ENCODE assay signal across 8 mouse cellular contexts in the genomic region with DNA sequence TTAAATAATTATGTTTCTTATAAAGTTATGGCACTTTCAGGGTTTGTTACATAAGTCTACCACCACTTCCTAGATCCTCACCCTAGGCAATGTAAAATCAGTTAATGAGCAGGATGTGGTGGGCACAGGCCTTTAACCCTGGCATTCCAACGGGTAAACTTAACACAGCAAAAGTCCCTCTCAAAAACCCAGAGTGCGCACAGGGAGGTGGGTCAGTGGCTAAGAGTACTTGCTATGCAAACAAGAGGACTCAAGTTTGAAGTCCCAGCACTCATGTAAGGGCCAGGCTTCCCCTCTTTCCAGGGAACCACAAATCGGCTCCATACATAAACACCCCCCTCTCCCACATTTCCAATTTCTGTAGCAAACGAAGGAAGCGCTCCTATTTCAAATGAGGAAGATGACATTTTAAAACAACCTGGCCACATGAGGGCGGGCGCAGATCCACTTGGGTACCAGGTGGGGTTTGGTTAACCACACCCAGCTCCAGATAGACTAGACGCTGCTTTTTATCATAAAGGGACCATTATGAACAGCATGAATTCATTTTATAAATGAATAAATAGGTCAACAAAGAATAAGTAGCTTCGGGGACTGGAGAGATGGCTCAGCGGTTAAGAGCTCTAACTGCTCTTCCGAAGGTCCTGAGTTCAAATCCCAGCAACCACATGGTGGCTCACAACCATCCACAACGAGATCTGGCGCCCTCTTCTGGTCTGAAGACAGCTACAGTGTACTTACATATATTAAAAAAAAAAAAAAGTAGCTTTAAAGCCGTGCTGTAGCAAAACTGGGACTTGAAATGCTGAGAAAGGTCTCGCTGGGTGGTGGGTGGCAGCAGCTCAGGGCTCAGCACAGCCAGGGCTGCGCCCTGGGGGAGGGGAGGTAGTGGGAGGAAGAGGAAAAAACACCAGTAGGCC. TPM values are rescaled to one million over a fixed set of nuclear protein-coding genes. Genes with fewer than 3 reads are reported as not detected.
DNase-seq lines count a peak whose midpoint lies in the region; ATAC-seq and TF ChIP-seq lines count a peak whose summit lies in the region.

No protein-coding gene starts in this region.

- no peak overlapping the region for H3K4me3 ChIP-seq in midbrain, embryonic 14.5 days (replicated peaks; ENCODE audit: low read depth, low read length)
- no peak overlapping the region for H3K4me3 ChIP-seq in midbrain, embryonic 10.5 days
- H3K4me3 ChIP-seq in hindbrain, embryonic 15.5 days, result no peak overlapping the region
- no peak overlapping the region for H3K4me3 ChIP-seq in lung, postnatal 0 days (ENCODE audit: low read depth, low read length)

- no peaks in the 10 kb centered on the region for H3K9me3 ChIP-seq in midbrain, embryonic 14.5 days (ENCODE audit: control insufficient read depth, low read length)
- H3K9me3 ChIP-seq in midbrain, embryonic 10.5 days (replicated peaks), result no peaks in the 10 kb centered on the region
- no peaks in the 10 kb centered on the region for H3K9me3 ChIP-seq in hindbrain, embryonic 15.5 days
- no peaks in the 10 kb centered on the region for H3K9me3 ChIP-seq in lung, postnatal 0 days (ENCODE audit: low read length)

- H3K4me1 ChIP-seq in midbrain, embryonic 14.5 days (ENCODE audit: control insufficient read depth, insufficient read depth, low read length), result peaks cover 16% of the 10 kb centered on the region
- H3K4me1 ChIP-seq in midbrain, embryonic 10.5 days, result peaks cover 34% of the 10 kb centered on the region
- H3K4me1 ChIP-seq in hindbrain, embryonic 15.5 days (replicated peaks), result peaks cover 30% of the 10 kb centered on the region
- H3K4me1 ChIP-seq in lung, postnatal 0 days (ENCODE audit: insufficient read depth, low read depth, low read length), result peaks cover 21% of the 10 kb centered on the region; the same call in 1 of the 2 replicates

- H3K27ac ChIP-seq in midbrain, embryonic 14.5 days (replicated peaks; ENCODE audit: low read depth, low read length), result no peak overlapping the region
- no peak overlapping the region for H3K27ac ChIP-seq in midbrain, embryonic 10.5 days (replicated peaks)
- peak overlapping the region; percentile 99; the same call in 1 of the 2 replicates for H3K27ac ChIP-seq in hindbrain, embryonic 15.5 days (replicated peaks)
- H3K27ac ChIP-seq in lung, postnatal 0 days (ENCODE audit: low read length), result peak overlapping the region; percentile 99

- no peak overlapping the region for H3K4me2 ChIP-seq in midbrain, embryonic 14.5 days (ENCODE audit: low read length)
- H3K4me2 ChIP-seq in hindbrain, embryonic 15.5 days, result no peak overlapping the region; the same call in 1 of the 2 replicates
- peak overlapping the region; percentile 91; the same call in 1 of the 2 replicates for H3K4me2 ChIP-seq in lung, postnatal 0 days (replicated peaks; ENCODE audit: low read depth, low read length)

- H3K36me3 ChIP-seq in midbrain, embryonic 14.5 days (ENCODE audit: control insufficient read depth, insufficient read depth, low read length), result peaks cover 25% of the 10 kb centered on the region
- peaks cover 66% of the 10 kb centered on the region for H3K36me3 ChIP-seq in midbrain, embryonic 10.5 days
- no peaks in the 10 kb centered on the region for H3K36me3 ChIP-seq in hindbrain, embryonic 15.5 days
- peaks cover 15% of the 10 kb centered on the region; the same call in 1 of the 2 replicates for H3K36me3 ChIP-seq in lung, postnatal 0 days (ENCODE audit: insufficient read depth, low read length)

- ATAC-seq in midbrain, embryonic 14.5 days (ENCODE audit: low FRiP score, low TSS enrichment), result no peak
- no peak for ATAC-seq in hindbrain, embryonic 15.5 days (ENCODE audit: low FRiP score, low read depth)
- ATAC-seq in lung, postnatal 0 days, result peak; percentile 27

- DNase-seq in adrenal gland, adult 2 months, result peak; percentile 1
- no peak for DNase-seq in adrenal gland, postnatal 25 days
- peak; percentile 46 for DNase-seq in midbrain, embryonic 14.5 days
- DNase-seq in midbrain, embryonic 10.5 days (ENCODE audit: low spot score), result no peak
- peak; percentile 78 for DNase-seq in lung, postnatal 0 days (ENCODE audit: low spot score)
- no peak for DNase-seq in frontal cortex, postnatal 10 days (ENCODE audit: low spot score in 2 of 2)
- no peak for DNase-seq in gastrocnemius, postnatal 36 days

- intact Hi-C loops in gastrocnemius, postnatal 36 days (cut with DNase I), result loop anchor here (5.0 kb wide), 1 partner anchor 145 kb away; no protein-coding TSS in a partner anchor

- peak; percentile 74; the same call in 1 of the 2 replicates for TF ChIP-seq EP300 in lung, postnatal 0 days (IDR thresholded peaks at IDR 0.05)

- no peak overlapping the region for H3K9ac ChIP-seq in midbrain, embryonic 14.5 days (replicated peaks; ENCODE audit: low read length)
- no peak overlapping the region for H3K9ac ChIP-seq in hindbrain, embryonic 15.5 days
- no peak overlapping the region for H3K9ac ChIP-seq in lung, postnatal 0 days (replicated peaks; ENCODE audit: low read depth)

- H3K27me3 ChIP-seq in midbrain, embryonic 14.5 days (ENCODE audit: control insufficient read depth, insufficient read depth, low read length), result no peaks in the 10 kb centered on the region
- no peaks in the 10 kb centered on the region for H3K27me3 ChIP-seq in midbrain, embryonic 10.5 days (ENCODE audit: low read depth, poor library complexity, severe bottlenecking)
- no peaks in the 10 kb centered on the region for H3K27me3 ChIP-seq in hindbrain, embryonic 15.5 days
- H3K27me3 ChIP-seq in lung, postnatal 0 days (replicated peaks; ENCODE audit: insufficient read depth, low read length), result no peaks in the 10 kb centered on the region

- 90% methylated on average over 16 of the region's 16 CpGs for WGBS in midbrain, embryonic 14.5 days
- WGBS in midbrain, embryonic 10.5 days, result 85% methylated on average over 16 of the region's 16 CpGs
- WGBS in hindbrain, embryonic 15.5 days, result 89% methylated on average over 16 of the region's 16 CpGs
- WGBS in lung, postnatal 0 days, result 58% methylated on average over 16 of the region's 16 CpGs

- TF ChIP-seq CTCF in lung, postnatal 0 days (IDR thresholded peaks at IDR 0.05), result no peak; the same call in 1 of the 2 replicates

RNA-seq across cellular contexts. Expression of a gene that starts 10.5 kb away (rescaled TPM):
- 1 to 10 TPM; 1.8 to 2.0 TPM for total RNA-seq in adrenal gland, adult 2 months (2021)
- polyA plus RNA-seq in adrenal gland, adult 2 months (2012; rRNA removed), result 0.32 and 0.89 TPM in 2 replicates
- 2.9 and 4.6 TPM in 2 replicates for total RNA-seq in adrenal gland, postnatal 25 days (2021)
- 0.85 and 1.3 TPM in 2 replicates for polyA plus RNA-seq in midbrain, embryonic 14.5 days (2014; fragmentation: Nextera tagmentation; extraction: Ambion mirVana)
- 1.7 and 2.3 TPM in 2 replicates for polyA plus RNA-seq in midbrain, embryonic 10.5 days (2016; fragmentation: Nextera tagmentation; extraction: Ambion mirVana)
- 1.6 TPM in 2 replicates for polyA plus RNA-seq in hindbrain, embryonic 15.5 days (2015; fragmentation: Nextera tagmentation; extraction: Ambion mirVana)
- 9.2 and 12.7 TPM in 2 replicates for polyA plus RNA-seq in lung, postnatal 0 days (2015; fragmentation: Nextera tagmentation; extraction: Ambion mirVana)
- 1,000 to 10,000 TPM; 1,200 to 1,249 TPM for total RNA-seq in gastrocnemius, postnatal 36 days (2021)

RNA-seq across cellular contexts. Expression of a gene that starts 10.7 kb away (rescaled TPM):
- 100 to 1,000 TPM; 281 to 315 TPM for total RNA-seq in adrenal gland, adult 2 months (2021)
- polyA plus RNA-seq in adrenal gland, adult 2 months (2012; rRNA removed), result 45.7 and 49.1 TPM in 2 replicates
- total RNA-seq in adrenal gland, postnatal 25 days (2021), result 231 and 295 TPM in 2 replicates
- polyA plus RNA-seq in midbrain, embryonic 14.5 days (2014; fragmentation: Nextera tagmentation; extraction: Ambion mirVana), result 72.1 and 109 TPM in 2 replicates
- polyA plus RNA-seq in midbrain, embryonic 10.5 days (2016; fragmentation: Nextera tagmentation; extraction: Ambion mirVana), result 366 and 403 TPM in 2 replicates
- polyA plus RNA-seq in hindbrain, embryonic 15.5 days (2015; fragmentation: Nextera tagmentation; extraction: Ambion mirVana), result 104 and 120 TPM in 2 replicates
- 1,283 and 1,300 TPM in 2 replicates for polyA plus RNA-seq in lung, postnatal 0 days (2015; fragmentation: Nextera tagmentation; extraction: Ambion mirVana)
- 100 to 1,000 TPM; 295 to 502 TPM for total RNA-seq in gastrocnemius, postnatal 36 days (2021)

Comparison
In these comparisons a context has a peak if more than half of its experiments do, and no peak if none do; other contexts are left out.
1. DNase-seq: peak in adrenal gland, adult 2 months (single experiment), midbrain, embryonic 14.5 days (single experiment) and lung, postnatal 0 days (single experiment); none in adrenal gland, postnatal 25 days (single experiment), midbrain, embryonic 10.5 days (single experiment), frontal cortex, postnatal 10 days (0 of 2) and gastrocnemius, postnatal 36 days (0 of 2).
2. H3K27ac ChIP-seq: peak in hindbrain, embryonic 15.5 days (single experiment) and lung, postnatal 0 days (single experiment); none in midbrain, embryonic 14.5 days (single experiment) and midbrain, embryonic 10.5 days (single experiment).